Mouse (Mus musculus) CD4-positive, CD25-positive, alpha-beta regulatory T cell, adult 9 weeks (primary cell): Measurements from ENCODE around the gene Sult1d1. TPM values are rescaled to one million over a fixed set of nuclear protein-coding genes. Genes with fewer than 3 reads are reported as not detected.

Experiments
- polyA plus RNA-seq: library from polyadenylated mRNA; unstranded; fragments of 100-300 nt; shearing (Covaris generic); gene quantifications from one replicate; pipeline ENCODE4 v1.2.1, GENCODE M21; 2017

The Sult1d1 gene
- polyA plus RNA-seq: not detected

GRCm38 (mm10) chr5:87568845-87569244 is at the start of gene Sult1d1:
TSS of gene Sult1d1 (minus strand) at chr5:87569027.

GRCm38 (mm10) chr5:87591494-87591893 is 22.7 kb upstream of the Sult1d1 start, which contains the start of gene Sult1e1:
TSS of gene Sult1e1 (minus strand) at chr5:87591594.

GRCm38 (mm10) chr5:87538111-87538510 is 30.7 kb downstream of the Sult1d1 start, which contains the start of gene Sult1b1:
TSS of gene Sult1b1 (minus strand) at chr5:87538195.

Other genes starting within 250 kb of the Sult1d1 start
- gene Ugt2a3, start 231.8 kb downstream of the Sult1d1 start, polyA plus RNA-seq: not detected
- gene Ugt2b38, start 144.8 kb downstream of the Sult1d1 start, polyA plus RNA-seq: not detected
- not detected for gene Ugt2a2, start 86.8 kb downstream of the Sult1d1 start, polyA plus RNA-seq
- gene Gm43638, start 82.2 kb downstream of the Sult1d1 start, polyA plus RNA-seq: not detected
- not detected for gene Ugt2a1, start 78.2 kb downstream of the Sult1d1 start, polyA plus RNA-seq
- not detected for gene Sult1b1, start 30.8 kb downstream of the Sult1d1 start, polyA plus RNA-seq
- not detected for gene Sult1e1, start 22.6 kb upstream of the Sult1d1 start, polyA plus RNA-seq
- not detected for gene Csn1s1, start 97.2 kb upstream of the Sult1d1 start, polyA plus RNA-seq
- not detected for gene Csn2, start 130.6 kb upstream of the Sult1d1 start, polyA plus RNA-seq
- not detected for gene Csn1s2a, start 205.5 kb upstream of the Sult1d1 start, polyA plus RNA-seq
- not detected for gene Csn1s2b, start 239.1 kb upstream of the Sult1d1 start, polyA plus RNA-seq